Mouse (Mus musculus) lung, postnatal 25 days (tissue): ENCODE results near the gene 4933416C03Rik.

Experiments
- DNase-seq: peaks from one replicate; pipeline ENCODE4 v3.0.0; 2022; ENCODE audit warnings: low spot score

Gene 4933416C03Rik

GRCm38 (mm10) chr10:116113867-116114474, at the start of gene 4933416C03Rik:
Gene 4933416C03Rik, minus strand, starts transcription at chr10:116113917.
- DNase-seq: no peak

DNA sequence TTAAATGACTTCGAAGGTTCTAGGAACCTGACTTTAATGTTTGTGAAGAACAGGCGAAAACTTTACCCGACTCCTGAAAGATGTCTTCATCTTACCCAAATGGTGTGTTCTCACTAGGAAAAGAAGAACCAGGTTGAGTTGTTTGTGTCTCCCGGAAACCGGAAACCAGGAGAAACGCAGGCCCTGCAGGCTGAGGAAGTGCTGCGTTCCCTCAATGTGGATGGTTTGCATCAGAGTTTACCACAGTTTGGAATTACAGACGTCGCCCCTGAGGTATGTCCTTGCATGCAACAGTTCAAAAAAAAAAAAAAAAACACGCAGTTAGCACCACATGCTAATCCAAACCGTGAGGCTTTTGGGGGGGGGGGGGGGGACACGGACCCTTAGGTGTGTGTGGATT, 48.6 kb upstream of the 4933416C03Rik start:
- peak; percentile 1 for DNase-seq

GRCm38 (mm10) chr10:116156699-116157098, 43.0 kb upstream of the 4933416C03Rik start:
- DNase-seq: peak; percentile 0

DNA sequence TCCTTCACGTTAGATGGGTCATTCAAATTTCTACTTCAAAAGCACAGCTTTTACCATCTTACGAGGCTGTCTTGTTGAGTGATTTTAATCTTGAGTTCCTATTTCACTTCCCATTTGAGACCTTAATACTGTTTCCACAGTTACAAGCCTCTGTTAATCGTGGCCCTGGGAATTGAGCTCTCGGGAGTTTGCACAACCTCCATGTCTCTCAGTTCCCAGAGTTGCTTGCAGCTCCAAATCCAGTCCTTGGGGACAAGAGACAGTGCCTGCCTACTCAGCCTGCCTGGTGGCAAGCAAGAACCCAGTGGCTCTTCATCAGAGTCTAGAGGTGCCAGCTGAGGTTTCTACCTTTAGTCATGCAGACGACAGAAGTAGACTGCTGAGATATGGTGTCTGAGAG, 41.0 kb upstream of the 4933416C03Rik start:
- DNase-seq: no peak

DNA sequence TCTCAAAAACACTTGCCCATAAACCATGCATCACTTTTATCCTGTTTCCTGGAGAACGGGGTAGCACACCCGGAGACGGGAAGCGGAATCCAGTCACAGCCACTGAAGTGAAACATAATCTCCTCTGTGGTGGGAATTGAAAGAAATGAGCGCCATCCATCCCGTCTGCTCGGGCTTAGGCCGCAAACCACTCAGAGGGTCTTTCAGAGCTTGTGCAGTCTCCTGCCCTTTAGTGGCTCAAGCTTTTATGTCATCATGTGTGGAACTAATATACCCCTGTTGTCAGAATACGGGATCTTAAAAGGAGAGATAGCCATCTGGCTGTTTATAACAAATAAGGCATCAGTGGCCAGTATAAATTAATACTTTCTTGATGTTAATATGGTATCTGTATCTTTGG, 32.4 kb upstream of the 4933416C03Rik start:
- DNase-seq: no peak

- DNase-seq: no peak
These were observed 30.0 kb upstream of the 4933416C03Rik start for GRCm38 (mm10) chr10:116143684-116144083.

DNA sequence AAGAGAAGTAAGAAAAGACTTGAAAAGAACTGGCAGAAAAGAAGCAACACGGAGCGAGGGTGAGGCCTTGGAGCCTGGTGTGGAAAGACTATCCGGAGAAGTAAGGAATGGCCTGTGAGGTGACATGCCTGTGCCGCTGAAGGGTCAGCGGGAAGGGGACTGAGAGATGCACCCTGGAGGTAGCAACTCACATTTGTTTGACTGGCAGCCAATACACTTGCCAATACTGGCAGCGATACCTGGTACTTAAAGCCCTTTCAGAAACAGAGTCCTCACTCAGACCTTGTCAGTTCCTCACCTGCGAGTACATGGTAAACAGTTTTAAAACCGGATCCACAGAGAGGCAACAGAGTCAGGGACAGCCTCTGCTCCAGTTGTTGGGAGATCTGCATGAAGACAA, 26.5 kb upstream of the 4933416C03Rik start:
- DNase-seq: no peak

- no peak for DNase-seq
These were observed 21.5 kb upstream of the 4933416C03Rik start for GRCm38 (mm10) chr10:116135187-116135586.

DNA sequence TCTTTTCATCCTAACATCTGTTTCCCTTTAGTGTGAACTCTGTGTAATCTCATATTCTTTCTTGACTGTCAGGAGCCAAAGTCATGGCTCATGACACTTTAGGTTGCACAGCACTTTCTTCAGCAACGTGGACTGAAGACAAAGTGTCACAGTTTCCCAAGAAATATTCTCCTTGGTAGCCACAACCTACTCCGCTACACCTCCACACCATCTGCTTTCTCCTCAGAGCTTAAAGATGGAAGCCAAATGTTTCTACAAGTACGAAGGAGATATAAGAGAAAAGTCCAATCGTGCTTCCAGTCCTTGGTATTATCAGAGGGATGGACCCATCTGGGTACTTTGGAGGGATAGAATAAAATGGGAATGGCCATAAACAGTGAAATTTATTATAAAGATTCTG, 18.5 kb upstream of the 4933416C03Rik start:
- DNase-seq: no peak

DNA sequence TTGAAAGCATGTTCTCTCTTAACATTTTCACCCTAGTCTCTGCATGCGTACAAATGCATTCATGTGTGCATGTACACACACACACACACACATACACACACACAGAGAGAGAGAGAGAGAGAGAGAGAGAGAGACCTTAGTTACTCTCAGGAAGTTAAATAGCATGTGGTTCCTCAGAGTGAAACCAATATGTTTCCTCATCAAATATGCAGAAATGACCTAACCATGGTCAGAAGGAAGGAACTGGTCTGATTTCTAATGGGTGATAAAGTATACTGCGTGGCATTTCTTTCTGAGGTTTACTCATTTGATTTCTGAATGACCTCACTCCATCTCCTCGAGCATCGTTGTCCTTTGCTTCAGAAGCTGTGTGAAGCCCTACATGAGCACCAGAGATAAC, 17.5 kb upstream of the 4933416C03Rik start:
- DNase-seq: no peak

GRCm38 (mm10) chr10:116130401-116130800, 16.7 kb upstream of the 4933416C03Rik start:
- DNase-seq: no peak

GRCm38 (mm10) chr10:116125364-116125763, 11.6 kb upstream of the 4933416C03Rik start:
- DNase-seq: no peak

DNA sequence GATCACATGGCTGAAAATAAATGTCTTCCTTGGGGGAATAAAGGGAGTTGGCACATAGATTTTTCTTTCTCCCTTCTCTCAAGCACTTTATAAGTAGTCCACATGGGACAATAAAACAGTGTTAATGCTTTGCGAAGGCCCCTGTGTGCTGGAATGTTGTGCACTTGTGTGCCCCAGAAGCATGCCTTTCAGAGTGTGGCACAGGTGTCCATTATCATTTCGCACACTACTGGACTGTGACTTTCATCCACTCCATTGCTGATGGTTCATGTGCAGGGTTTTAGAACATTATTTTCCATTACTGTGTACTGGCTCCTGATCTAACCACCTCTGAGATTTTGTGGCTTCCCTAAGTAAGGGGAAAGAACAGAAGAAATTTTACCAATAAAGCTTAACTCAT, 10.1 kb upstream of the 4933416C03Rik start:
- DNase-seq: no peak

GRCm38 (mm10) chr10:116121463-116121862, 7.7 kb upstream of the 4933416C03Rik start:
- no peak for DNase-seq

DNA sequence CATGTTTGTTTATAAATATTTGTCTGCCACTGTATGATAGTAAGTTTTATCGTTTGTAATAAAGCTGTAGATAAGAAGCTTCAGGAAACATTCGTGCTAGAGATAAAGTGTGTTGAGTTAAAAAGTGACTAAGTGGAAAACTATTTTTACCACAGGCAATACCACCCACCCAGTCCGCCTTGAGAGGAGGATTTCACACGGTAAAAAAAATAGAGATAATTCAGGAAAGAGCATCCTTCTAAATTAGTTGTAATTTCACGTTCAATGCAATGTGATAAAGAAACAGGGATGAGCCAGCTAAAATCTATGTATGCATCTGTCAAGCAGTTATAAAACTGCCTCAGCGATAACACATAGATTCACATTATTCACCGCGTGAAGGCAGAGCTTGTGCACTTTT, 3.3 kb upstream of the 4933416C03Rik start:
- DNase-seq: no peak

DNA sequence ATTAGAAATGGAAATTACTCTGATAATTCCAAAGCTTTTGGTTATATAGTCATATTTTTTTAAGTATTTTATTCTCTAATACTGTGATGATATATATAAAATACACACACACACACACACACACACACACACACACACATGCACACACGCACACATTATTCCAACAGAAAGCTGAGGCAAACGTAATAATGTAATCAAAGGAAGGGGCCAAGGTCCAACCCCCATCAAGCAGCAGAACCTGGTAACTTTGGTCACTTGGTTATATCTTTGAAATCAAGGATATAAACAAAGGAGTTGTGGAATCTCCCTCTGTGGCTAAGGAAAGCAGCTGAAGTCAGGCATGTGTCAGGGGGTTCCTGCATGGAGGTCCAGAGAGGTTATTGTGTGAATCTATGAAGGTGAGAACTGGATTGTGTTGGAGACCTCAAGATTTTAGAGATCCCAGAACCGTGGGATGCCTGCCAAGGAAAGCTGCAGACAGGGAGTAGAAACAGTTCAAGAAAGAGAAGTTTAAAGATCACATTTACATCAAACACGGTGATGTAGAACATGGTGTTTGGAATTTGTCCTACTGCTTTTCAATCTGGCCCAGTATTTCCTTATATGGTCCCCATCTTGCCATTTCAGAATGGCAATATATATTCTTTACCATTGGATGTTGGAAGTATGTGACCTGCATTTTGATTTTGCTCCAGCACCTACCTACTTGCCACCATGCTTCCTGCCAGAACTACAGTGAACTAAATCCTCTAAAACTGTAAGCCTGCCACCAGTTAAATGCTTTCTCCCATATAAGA, 2.4 kb upstream of the 4933416C03Rik start:
- no peak for DNase-seq

GRCm38 (mm10) chr10:116112868-116113267, 849 bp downstream of the 4933416C03Rik start:
- no peak for DNase-seq

- no peak for DNase-seq
These were observed 5.0 kb downstream of the 4933416C03Rik start for GRCm38 (mm10) chr10:116108730-116109129.

GRCm38 (mm10) chr10:116108176-116108575, 5.5 kb downstream of the 4933416C03Rik start:
- DNase-seq: no peak

GRCm38 (mm10) chr10:116098470-116098869, 15.2 kb downstream of the 4933416C03Rik start:
- DNase-seq: no peak

DNA sequence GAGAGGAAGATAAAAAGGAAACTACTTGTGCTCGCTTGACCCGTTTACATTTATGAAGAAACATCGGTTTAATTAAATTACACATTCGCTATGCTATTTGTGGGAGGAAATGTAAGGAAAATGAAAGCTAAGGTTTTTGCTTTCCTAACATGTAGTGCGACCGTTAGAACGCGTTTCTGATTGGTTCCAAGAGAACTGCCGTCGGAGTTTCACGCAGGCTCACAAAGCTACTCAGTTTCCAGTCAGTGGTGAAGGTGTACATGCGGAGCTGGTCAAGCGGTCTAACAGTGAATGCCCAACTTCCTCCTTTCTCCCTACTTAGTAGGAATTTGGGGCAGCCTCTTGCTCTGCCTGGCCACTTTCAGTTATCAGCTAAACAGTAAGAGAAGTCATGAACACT, 17.3 kb downstream of the 4933416C03Rik start:
- no peak for DNase-seq

GRCm38 (mm10) chr10:116083965-116084364, 29.8 kb downstream of the 4933416C03Rik start:
- no peak for DNase-seq

DNA sequence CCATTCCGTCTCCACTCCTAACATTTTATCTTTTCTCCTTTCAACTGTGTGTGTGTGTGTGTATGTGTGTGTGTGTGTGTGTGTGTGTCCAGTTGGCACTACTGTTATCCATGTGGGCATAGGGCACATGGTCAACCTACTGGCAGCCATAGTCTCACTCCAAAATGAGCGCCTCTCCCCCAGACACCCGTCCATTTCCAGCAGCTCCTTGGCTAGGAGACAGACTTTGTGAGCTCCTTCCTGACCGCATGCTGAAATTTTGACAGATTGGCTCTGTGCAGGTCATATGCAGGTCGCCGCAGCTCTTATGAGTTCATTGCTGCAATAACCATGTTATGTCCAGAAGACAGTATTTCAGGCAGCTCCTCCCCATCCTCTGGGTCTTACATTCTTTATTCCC, 32.9 kb downstream of the 4933416C03Rik start:
- DNase-seq: no peak

- no peak for DNase-seq
These were observed 34.3 kb downstream of the 4933416C03Rik start for GRCm38 (mm10) chr10:116079396-116079795.
